Mouse (Mus musculus) yolk sac, embryonic 10.5 days (tissue): Measurements from ENCODE around the gene Lyg1.

ENCODE experiments used
- DNase-seq: peaks from one replicate; pipeline ENCODE4 v3.0.0-alpha.2; 2017; ENCODE audit warnings: low spot score

Lyg1 gene

GRCm38 (mm10) chr1:37948906-37949305, 8.7 kb downstream of the Lyg1 start:
- no peak for DNase-seq

- peak; percentile 5 for DNase-seq
These were observed 25.8 kb downstream of the Lyg1 start for GRCm38 (mm10) chr1:37931806-37932205.

- DNase-seq, result no peak
These were observed 31.6 kb downstream of the Lyg1 start for GRCm38 (mm10) chr1:37925971-37926370.

- DNase-seq, result no peak
These were observed 35.0 kb downstream of the Lyg1 start for GRCm38 (mm10) chr1:37922536-37922935.

- DNase-seq, result no peak
These were observed 39.5 kb downstream of the Lyg1 start for GRCm38 (mm10) chr1:37918096-37918495.

GRCm38 (mm10) chr1:37917666-37918065, 39.9 kb downstream of the Lyg1 start:
- DNase-seq, result no peak

GRCm38 (mm10) chr1:37916393-37916792, 41.2 kb downstream of the Lyg1 start, which contains the start of gene Lyg2:
Gene Lyg2, minus strand, starts transcription at chr1:37916493.
- no peak for DNase-seq

- no peak for DNase-seq
These were observed 44.8 kb downstream of the Lyg1 start for GRCm38 (mm10) chr1:37912751-37913150.

GRCm38 (mm10) chr1:37903178-37903577, 54.4 kb downstream of the Lyg1 start:
- no peak for DNase-seq

- DNase-seq, result no peak
These were observed 57.3 kb downstream of the Lyg1 start for GRCm38 (mm10) chr1:37900288-37900687.

GRCm38 (mm10) chr1:37899816-37900215, 57.7 kb downstream of the Lyg1 start:
- no peak for DNase-seq
